Mouse (Mus musculus): ENCODE measurements around the gene Lrrn2.
"Not testable (repeated sequence)": the region's sequence is repeated elsewhere in the genome, so short reads cannot be mapped to it uniquely, and the experiment has no call there.

Gene Lrrn2

GRCm38 (mm10) chr1:132928032-132928906 is 48.2 kb downstream of the Lrrn2 start:
- DNase-seq (ENCODE audit: extremely low spot score, low read depth, low spot score) = no peak

- no peak for DNase-seq (ENCODE audit: extremely low spot score, low read depth, low spot score)
These were observed 48.8 kb downstream of the Lrrn2 start for GRCm38 (mm10) chr1:132928907-132929250.

- DNase-seq (ENCODE audit: extremely low spot score, low read depth, low spot score) = no peak
These were observed 50.2 kb downstream of the Lrrn2 start for GRCm38 (mm10) chr1:132930291-132930690.

- DNase-seq (ENCODE audit: extremely low spot score, low read depth, low spot score) = no peak
These were observed 52.3 kb downstream of the Lrrn2 start for GRCm38 (mm10) chr1:132932421-132932820.

- no peak for DNase-seq (ENCODE audit: extremely low spot score, low read depth, low spot score)
These were observed 54.8 kb downstream of the Lrrn2 start for GRCm38 (mm10) chr1:132934856-132935255.

GRCm38 (mm10) chr1:132937296-132938030 is 57.4 kb downstream of the Lrrn2 start:
- DNase-seq (ENCODE audit: extremely low spot score, low read depth, low spot score) = no peak

- DNase-seq (ENCODE audit: extremely low spot score, low read depth, low spot score) = no peak
These were observed 58.9 kb downstream of the Lrrn2 start for GRCm38 (mm10) chr1:132938975-132939374.

GRCm38 (mm10) chr1:132945826-132946225 is 65.8 kb downstream of the Lrrn2 start:
- peak; percentile 26 for DNase-seq (ENCODE audit: extremely low spot score, low read depth, low spot score)

GRCm38 (mm10) chr1:132947811-132948210 is 67.7 kb downstream of the Lrrn2 start:
- DNase-seq (ENCODE audit: extremely low spot score, low read depth, low spot score) = no peak

GRCm38 (mm10) chr1:132956809-132957208 is 76.7 kb downstream of the Lrrn2 start:
- no peak for DNase-seq (ENCODE audit: extremely low spot score, low read depth, low spot score)

- DNase-seq (ENCODE audit: extremely low spot score, low read depth, low spot score) = no peak
These were observed 81.7 kb downstream of the Lrrn2 start for GRCm38 (mm10) chr1:132961751-132962150.

- no peak for DNase-seq (ENCODE audit: extremely low spot score, low read depth, low spot score)
These were observed 84.0 kb downstream of the Lrrn2 start for GRCm38 (mm10) chr1:132964106-132964505.

- DNase-seq (ENCODE audit: extremely low spot score, low read depth, low spot score) = no peak
These were observed 84.6 kb downstream of the Lrrn2 start for GRCm38 (mm10) chr1:132964691-132965090.

GRCm38 (mm10) chr1:132968659-132969058 is 88.6 kb downstream of the Lrrn2 start:
- no peak for DNase-seq (ENCODE audit: extremely low spot score, low read depth, low spot score)

- DNase-seq (ENCODE audit: extremely low spot score, low read depth, low spot score) = no peak
These were observed 97.3 kb downstream of the Lrrn2 start for GRCm38 (mm10) chr1:132977402-132977801.

GRCm38 (mm10) chr1:132981232-132981631 is 101.2 kb downstream of the Lrrn2 start:
- DNase-seq (ENCODE audit: extremely low spot score, low read depth, low spot score) = no peak

GRCm38 (mm10) chr1:132982728-132983127 is 102.7 kb downstream of the Lrrn2 start:
- DNase-seq (ENCODE audit: extremely low spot score, low read depth, low spot score) = peak; percentile 39

- not testable (repeated sequence) for DNase-seq (ENCODE audit: extremely low spot score, low read depth, low spot score)
These were observed 108.7 kb downstream of the Lrrn2 start for GRCm38 (mm10) chr1:132988556-132989459.

Data from hindlimb bud, embryonic 11.5 days (tissue).